Mouse (Mus musculus): ENCODE results near the gene Crygs.
A peak's percentile ranks its signal among the peaks of the same experiment; 100 is the strongest.

The Crygs gene

GRCm38 (mm10) chr16:22811477-22811876 lies at the start of gene Crygs:
Gene Crygs (minus strand): TSS chr16:22811577.
- DNase-seq (ENCODE audit: low spot score in 2 of 2): no peak

- DNase-seq (ENCODE audit: low spot score in 2 of 2): peak; percentile 99
Measured at GRCm38 (mm10) chr16:22857431-22858113, 46.2 kb upstream of the Crygs start, which contains the start of the genes Tbccd1 and Dnajb11. Gene Tbccd1 (minus strand): TSS chr16:22857669. Gene Dnajb11 (plus strand): TSS chr16:22857845.

GRCm38 (mm10) chr16:22856773-22857172 lies 45.4 kb upstream of the Crygs start:
- DNase-seq (ENCODE audit: low spot score in 2 of 2): no peak

GRCm38 (mm10) chr16:22852709-22853108 lies 41.3 kb upstream of the Crygs start:
- no peak for DNase-seq (ENCODE audit: low spot score in 2 of 2)

GRCm38 (mm10) chr16:22848331-22848730 lies 37.0 kb upstream of the Crygs start:
- DNase-seq (ENCODE audit: low spot score in 2 of 2): no peak

GRCm38 (mm10) chr16:22847686-22848085 lies 36.3 kb upstream of the Crygs start:
- no peak for DNase-seq (ENCODE audit: low spot score in 2 of 2)

GRCm38 (mm10) chr16:22845481-22845880 lies 34.1 kb upstream of the Crygs start:
- DNase-seq (ENCODE audit: low spot score in 2 of 2): no peak

GRCm38 (mm10) chr16:22844834-22845233 lies 33.5 kb upstream of the Crygs start:
- DNase-seq (ENCODE audit: low spot score in 2 of 2): no peak

- peak; percentile 78 to 81 for DNase-seq (ENCODE audit: low spot score in 2 of 2)
Measured at GRCm38 (mm10) chr16:22844061-22844801, 32.9 kb upstream of the Crygs start.

- no peak for DNase-seq (ENCODE audit: low spot score in 2 of 2)
Measured at GRCm38 (mm10) chr16:22842871-22843270, 31.5 kb upstream of the Crygs start.

- DNase-seq (ENCODE audit: low spot score in 2 of 2): no peak
Measured at GRCm38 (mm10) chr16:22839146-22839857, 27.9 kb upstream of the Crygs start.

- DNase-seq (ENCODE audit: low spot score in 2 of 2): no peak
Measured at GRCm38 (mm10) chr16:22832932-22833525, 21.7 kb upstream of the Crygs start.

- DNase-seq (ENCODE audit: low spot score in 2 of 2): peak; percentile 66 to 69
Measured at GRCm38 (mm10) chr16:22820731-22821130, 9.4 kb upstream of the Crygs start.

- peak; percentile 74 to 75 for DNase-seq (ENCODE audit: low spot score in 2 of 2)
Measured at GRCm38 (mm10) chr16:22807468-22808070, 3.8 kb downstream of the Crygs start.

- no peak for DNase-seq (ENCODE audit: low spot score in 2 of 2)
Measured at GRCm38 (mm10) chr16:22802786-22803185, 8.6 kb downstream of the Crygs start.

- DNase-seq (ENCODE audit: low spot score in 2 of 2): no peak
Measured at GRCm38 (mm10) chr16:22800849-22801109, 10.6 kb downstream of the Crygs start.

GRCm38 (mm10) chr16:22800026-22800848 lies 11.1 kb downstream of the Crygs start:
- no peak for DNase-seq (ENCODE audit: low spot score in 2 of 2)

- DNase-seq (ENCODE audit: low spot score in 2 of 2): no peak
Measured at GRCm38 (mm10) chr16:22798520-22798919, 12.9 kb downstream of the Crygs start.

- no peak for DNase-seq (ENCODE audit: low spot score in 2 of 2)
Measured at GRCm38 (mm10) chr16:22797521-22797920, 13.9 kb downstream of the Crygs start.

GRCm38 (mm10) chr16:22795497-22795896 lies 15.9 kb downstream of the Crygs start:
- no peak for DNase-seq (ENCODE audit: low spot score in 2 of 2)

- no peak for DNase-seq (ENCODE audit: low spot score in 2 of 2)
Measured at GRCm38 (mm10) chr16:22791235-22791634, 20.1 kb downstream of the Crygs start.
